Mouse (Mus musculus): ENCODE measurements at regions not wholly inside any gene's neighbourhood (a gene's known extent, or its start where the extent isn't known, plus 50 kb on each side); places are given as distances from the start of the nearest gene placed in this dataset.

- Histone ChIP-seq H3K9me3 (ENCODE audit: control insufficient read depth, low read length) (no peaks in the 10 kb centered on the region), H3K27me3 (replicated peaks; ENCODE audit: control insufficient read depth, insufficient read depth, low read length) (peaks cover 62% of the 10 kb centered on the region), H3K4me3 (ENCODE audit: low read depth, low read length) (no peak overlapping the region), H3K36me3 (ENCODE audit: control insufficient read depth, insufficient read depth, low read length) (no peaks in the 10 kb centered on the region), H3K4me2 (ENCODE audit: low read length) (no peak overlapping the region), H3K9ac (ENCODE audit: low read length) (no peak overlapping the region), H3K4me1 (replicated peaks; ENCODE audit: control insufficient read depth, insufficient read depth, low read length) (peaks cover 3% of the 10 kb centered on the region; the same call in 1 of the 2 replicates), H3K27ac (ENCODE audit: low read depth) (no peak overlapping the region)
- ATAC-seq (replicated peaks; ENCODE audit: low FRiP score, low TSS enrichment, low read depth) (no peak), DNase-seq (ENCODE audit: low spot score) (no peak)
- WGBS: 24% methylated on average over 10 of the region's 10 CpGs
These were observed 178.2 kb downstream of the Tfap2c start for GRCm38 (mm10) chr2:172727576-172727975.

- ATAC-seq (replicated peaks; ENCODE audit: low FRiP score, low TSS enrichment, low read depth) (peak; percentile 64), DNase-seq (ENCODE audit: low spot score) (no peak)
- Histone ChIP-seq H3K9me3 (ENCODE audit: control insufficient read depth, low read length) (no peaks in the 10 kb centered on the region), H3K27ac (ENCODE audit: low read depth) (no peak overlapping the region), H3K27me3 (replicated peaks; ENCODE audit: control insufficient read depth, insufficient read depth, low read length) (peaks cover 69% of the 10 kb centered on the region), H3K4me1 (replicated peaks; ENCODE audit: control insufficient read depth, insufficient read depth, low read length) (peaks cover 3% of the 10 kb centered on the region; the same call in 1 of the 2 replicates), H3K36me3 (ENCODE audit: control insufficient read depth, insufficient read depth, low read length) (no peaks in the 10 kb centered on the region), H3K4me2 (ENCODE audit: low read length) (peak overlapping the region; percentile 90), H3K4me3 (ENCODE audit: low read depth, low read length) (peak overlapping the region; percentile 31), H3K9ac (ENCODE audit: low read length) (no peak overlapping the region)
- under 1% methylated on average over 53 of the region's 53 CpGs for WGBS
These were observed 178.9 kb downstream of the Tfap2c start for GRCm38 (mm10) chr2:172728240-172728821.

- H3K4me3 ChIP-seq (ENCODE audit: low read depth, low read length): no peak overlapping the region
- H3K9me3 ChIP-seq (ENCODE audit: control insufficient read depth, low read length): no peaks in the 10 kb centered on the region
- 68% methylated on average over 4 of the region's 4 CpGs for WGBS
- DNase-seq (ENCODE audit: low spot score) (no peak), ATAC-seq (replicated peaks; ENCODE audit: low FRiP score, low TSS enrichment, low read depth) (no peak)
- peaks cover 3% of the 10 kb centered on the region; the same call in 1 of the 2 replicates for H3K4me1 ChIP-seq (replicated peaks; ENCODE audit: control insufficient read depth, insufficient read depth, low read length)
- H3K4me2 ChIP-seq (ENCODE audit: low read length): no peak overlapping the region
- H3K36me3 ChIP-seq (ENCODE audit: control insufficient read depth, insufficient read depth, low read length): no peaks in the 10 kb centered on the region
- no peak overlapping the region for H3K27ac ChIP-seq (ENCODE audit: low read depth)
- H3K27me3 ChIP-seq (replicated peaks; ENCODE audit: control insufficient read depth, insufficient read depth, low read length): peaks cover 77% of the 10 kb centered on the region
- no peak overlapping the region for H3K9ac ChIP-seq (ENCODE audit: low read length)
These were observed 179.8 kb downstream of the Tfap2c start for GRCm38 (mm10) chr2:172729151-172729550.

GRCm38 (mm10) chr2:172729741-172730140, 180.3 kb downstream of the Tfap2c start:
- no peak overlapping the region for H3K4me2 ChIP-seq (ENCODE audit: low read length)
- H3K4me3 ChIP-seq (ENCODE audit: low read depth, low read length): no peak overlapping the region
- no peaks in the 10 kb centered on the region for H3K36me3 ChIP-seq (ENCODE audit: control insufficient read depth, insufficient read depth, low read length)
- 80% methylated on average over 9 of the region's 9 CpGs for WGBS
- peaks cover 3% of the 10 kb centered on the region; the same call in 1 of the 2 replicates for H3K4me1 ChIP-seq (replicated peaks; ENCODE audit: control insufficient read depth, insufficient read depth, low read length)
- H3K27ac ChIP-seq (ENCODE audit: low read depth): no peak overlapping the region
- no peak overlapping the region for H3K9ac ChIP-seq (ENCODE audit: low read length)
- DNase-seq (ENCODE audit: low spot score): no peak
- H3K27me3 ChIP-seq (replicated peaks; ENCODE audit: control insufficient read depth, insufficient read depth, low read length): peaks cover 83% of the 10 kb centered on the region
- H3K9me3 ChIP-seq (ENCODE audit: control insufficient read depth, low read length): no peaks in the 10 kb centered on the region
- ATAC-seq (replicated peaks; ENCODE audit: low FRiP score, low TSS enrichment, low read depth): no peak

- H3K9ac ChIP-seq (ENCODE audit: low read length): no peak overlapping the region
- 0 out of 2 replicates have a peak overlapping the region, but pooled peaks have one; percentile 13 for H3K4me3 ChIP-seq (ENCODE audit: low read depth, low read length)
- H3K27ac ChIP-seq (ENCODE audit: low read depth): no peak overlapping the region
- peaks cover 90% of the 10 kb centered on the region for H3K27me3 ChIP-seq (replicated peaks; ENCODE audit: control insufficient read depth, insufficient read depth, low read length)
- peak overlapping the region; percentile 1; the same call in 1 of the 2 replicates for H3K4me2 ChIP-seq (ENCODE audit: low read length)
- WGBS: 1% methylated on average over 18 of the region's 18 CpGs
- no peaks in the 10 kb centered on the region for H3K9me3 ChIP-seq (ENCODE audit: control insufficient read depth, low read length)
- ATAC-seq (replicated peaks; ENCODE audit: low FRiP score, low TSS enrichment, low read depth) (0 out of 2 replicates have a peak, but pooled peaks have one; percentile 12), DNase-seq (ENCODE audit: low spot score) (no peak)
- H3K4me1 ChIP-seq (replicated peaks; ENCODE audit: control insufficient read depth, insufficient read depth, low read length): peaks cover 3% of the 10 kb centered on the region; the same call in 1 of the 2 replicates
- no peaks in the 10 kb centered on the region for H3K36me3 ChIP-seq (ENCODE audit: control insufficient read depth, insufficient read depth, low read length)
These were observed 182.0 kb downstream of the Tfap2c start for GRCm38 (mm10) chr2:172731408-172731807.

- WGBS: 6% methylated on average over 19 of the region's 19 CpGs
- Histone ChIP-seq H3K27ac (ENCODE audit: low read depth) (no peak overlapping the region), H3K9ac (ENCODE audit: low read length) (no peak overlapping the region), H3K9me3 (ENCODE audit: control insufficient read depth, low read length) (no peaks in the 10 kb centered on the region), H3K4me2 (ENCODE audit: low read length) (peak overlapping the region; percentile 13; the same call in 1 of the 2 replicates), H3K4me3 (ENCODE audit: low read depth, low read length) (no peak overlapping the region), H3K4me1 (replicated peaks; ENCODE audit: control insufficient read depth, insufficient read depth, low read length) (no peaks in the 10 kb centered on the region; the same call in 1 of the 2 replicates), H3K36me3 (ENCODE audit: control insufficient read depth, insufficient read depth, low read length) (no peaks in the 10 kb centered on the region), H3K27me3 (replicated peaks; ENCODE audit: control insufficient read depth, insufficient read depth, low read length) (peaks cover 78% of the 10 kb centered on the region)
- ATAC-seq (replicated peaks; ENCODE audit: low FRiP score, low TSS enrichment, low read depth) (no peak), DNase-seq (ENCODE audit: low spot score) (no peak)
These were observed 183.2 kb downstream of the Tfap2c start for GRCm38 (mm10) chr2:172732453-172733210.

- H3K27me3 ChIP-seq (replicated peaks; ENCODE audit: control insufficient read depth, insufficient read depth, low read length): peaks cover 77% of the 10 kb centered on the region
- H3K4me1 ChIP-seq (replicated peaks; ENCODE audit: control insufficient read depth, insufficient read depth, low read length): no peaks in the 10 kb centered on the region; the same call in 1 of the 2 replicates
- DNase-seq (ENCODE audit: low spot score): no peak
- H3K27ac ChIP-seq (ENCODE audit: low read depth): no peak overlapping the region
- H3K36me3 ChIP-seq (ENCODE audit: control insufficient read depth, insufficient read depth, low read length): no peaks in the 10 kb centered on the region
- no peak for ATAC-seq (replicated peaks; ENCODE audit: low FRiP score, low TSS enrichment, low read depth)
- no peak overlapping the region for H3K4me2 ChIP-seq (ENCODE audit: low read length)
- whole genome bisulfite sequencing: 5% methylated on average over 9 of the region's 9 CpGs
- H3K9me3 ChIP-seq (ENCODE audit: control insufficient read depth, low read length): no peaks in the 10 kb centered on the region
- H3K4me3 ChIP-seq (ENCODE audit: low read depth, low read length): no peak overlapping the region
- no peak overlapping the region for H3K9ac ChIP-seq (ENCODE audit: low read length)
These were observed 184.1 kb downstream of the Tfap2c start for GRCm38 (mm10) chr2:172733403-172733995.

- H3K9ac ChIP-seq (ENCODE audit: low read length): no peak overlapping the region
- no peak overlapping the region for H3K4me3 ChIP-seq (ENCODE audit: low read depth, low read length)
- WGBS: 17% methylated on average over 6 of the region's 6 CpGs
- H3K4me2 ChIP-seq (ENCODE audit: low read length): no peak overlapping the region
- H3K9me3 ChIP-seq (ENCODE audit: control insufficient read depth, low read length): no peaks in the 10 kb centered on the region
- ATAC-seq (replicated peaks; ENCODE audit: low FRiP score, low TSS enrichment, low read depth) (no peak), DNase-seq (ENCODE audit: low spot score) (no peak)
- no peak overlapping the region for H3K27ac ChIP-seq (ENCODE audit: low read depth)
- H3K27me3 ChIP-seq (replicated peaks; ENCODE audit: control insufficient read depth, insufficient read depth, low read length): peaks cover 75% of the 10 kb centered on the region
- H3K4me1 ChIP-seq (replicated peaks; ENCODE audit: control insufficient read depth, insufficient read depth, low read length): no peaks in the 10 kb centered on the region
- H3K36me3 ChIP-seq (ENCODE audit: control insufficient read depth, insufficient read depth, low read length): no peaks in the 10 kb centered on the region
These were observed 186.2 kb downstream of the Tfap2c start for GRCm38 (mm10) chr2:172735621-172736020.

Measured in intestine, embryonic 14.5 days (tissue).